8 mouse cellular contexts compared by ENCODE assay signal in the genomic region with DNA sequence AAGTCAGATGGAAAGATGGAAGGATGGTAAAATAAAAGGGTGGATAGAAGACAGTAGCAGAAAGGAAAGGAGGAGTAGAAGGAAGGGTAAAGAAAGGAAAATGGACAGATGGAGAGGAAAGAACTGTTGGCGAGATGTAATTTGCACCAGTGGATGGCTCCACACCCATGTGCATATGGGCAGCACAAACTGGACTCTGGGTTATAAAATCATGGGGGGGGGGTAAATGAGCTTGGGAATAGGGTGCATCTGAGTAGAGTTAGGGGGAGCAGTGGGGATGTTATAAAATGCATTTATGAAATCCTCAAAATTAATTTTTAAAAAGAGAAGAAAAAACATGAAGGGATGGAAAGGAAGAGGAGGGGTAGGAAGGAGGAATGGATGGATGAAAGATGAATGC. TPM values are rescaled to one million over a fixed set of nuclear protein-coding genes. Genes with fewer than 3 reads are reported as not detected.
DNase-seq lines count a peak whose midpoint lies in the region; ATAC-seq and TF ChIP-seq lines count a peak whose summit lies in the region.

No protein-coding gene starts in this region.

- H3K27ac ChIP-seq in kidney, embryonic 15.5 days = no peak overlapping the region
- no peak overlapping the region for H3K27ac ChIP-seq in embryonic facial prominence, embryonic 10.5 days (replicated peaks)
- peak overlapping the region; percentile 74 for H3K27ac ChIP-seq in hindbrain, postnatal 0 days
- H3K27ac ChIP-seq in midbrain, embryonic 16.5 days (ENCODE audit: low read length) = no peak overlapping the region; the same call in 1 of the 2 replicates

- H3K4me1 ChIP-seq in kidney, embryonic 15.5 days = no peaks in the 10 kb centered on the region
- H3K4me1 ChIP-seq in embryonic facial prominence, embryonic 10.5 days = peaks cover 4% of the 10 kb centered on the region; the same call in 1 of the 2 replicates
- no peaks in the 10 kb centered on the region for H3K4me1 ChIP-seq in hindbrain, postnatal 0 days (ENCODE audit: insufficient read depth, low read length)
- peaks cover 9% of the 10 kb centered on the region for H3K4me1 ChIP-seq in midbrain, embryonic 16.5 days (ENCODE audit: control insufficient read depth, insufficient read depth, low read length)

- no peaks in the 10 kb centered on the region for H3K36me3 ChIP-seq in kidney, embryonic 15.5 days
- peaks cover 7% of the 10 kb centered on the region; the same call in 1 of the 2 replicates for H3K36me3 ChIP-seq in embryonic facial prominence, embryonic 10.5 days (replicated peaks)
- H3K36me3 ChIP-seq in hindbrain, postnatal 0 days (ENCODE audit: insufficient read depth, low read length) = peaks cover 3% of the 10 kb centered on the region; the same call in 1 of the 2 replicates
- H3K36me3 ChIP-seq in midbrain, embryonic 16.5 days (ENCODE audit: control insufficient read depth, insufficient read depth, low read length) = peaks cover 5% of the 10 kb centered on the region; the same call in 1 of the 2 replicates

- no peak for TF ChIP-seq CTCF in hindbrain, postnatal 0 days (IDR thresholded peaks at IDR 0.05; ENCODE audit: low read depth)

- H3K9ac ChIP-seq in kidney, embryonic 15.5 days = peak overlapping the region; percentile 39
- peak overlapping the region; percentile 56 for H3K9ac ChIP-seq in hindbrain, postnatal 0 days (replicated peaks; ENCODE audit: low read length)
- H3K9ac ChIP-seq in midbrain, embryonic 16.5 days (ENCODE audit: low read depth, low read length) = peak overlapping the region; percentile 70

- ATAC-seq in kidney, embryonic 15.5 days (replicated peaks; ENCODE audit: low FRiP score) = no peak
- no peak for ATAC-seq in hindbrain, postnatal 0 days
- ATAC-seq in midbrain, embryonic 16.5 days = peak; percentile 41; the same call in 1 of the 2 replicates

- H3K4me3 ChIP-seq in kidney, embryonic 15.5 days (replicated peaks) = peak overlapping the region; percentile 51
- H3K4me3 ChIP-seq in embryonic facial prominence, embryonic 10.5 days = peak overlapping the region; percentile 61
- H3K4me3 ChIP-seq in hindbrain, postnatal 0 days (ENCODE audit: low read length) = peak overlapping the region; percentile 51
- H3K4me3 ChIP-seq in midbrain, embryonic 16.5 days (ENCODE audit: low read depth, low read length) = peak overlapping the region; percentile 46

- 78% methylated on average over 1 of the region's 1 CpGs for WGBS in kidney, embryonic 15.5 days
- WGBS in embryonic facial prominence, embryonic 10.5 days = 85% methylated on average over 1 of the region's 1 CpGs
- 50% methylated on average over 1 of the region's 1 CpGs for WGBS in hindbrain, postnatal 0 days
- WGBS in midbrain, embryonic 16.5 days = 47% methylated on average over 1 of the region's 1 CpGs

- no peaks in the 10 kb centered on the region for H3K27me3 ChIP-seq in kidney, embryonic 15.5 days
- peaks cover 6% of the 10 kb centered on the region; the same call in 1 of the 2 replicates for H3K27me3 ChIP-seq in embryonic facial prominence, embryonic 10.5 days (replicated peaks; ENCODE audit: low read depth, poor library complexity, severe bottlenecking)
- H3K27me3 ChIP-seq in hindbrain, postnatal 0 days (ENCODE audit: insufficient read depth, low read length) = no peaks in the 10 kb centered on the region
- H3K27me3 ChIP-seq in midbrain, embryonic 16.5 days (ENCODE audit: control insufficient read depth, insufficient read depth, low read depth, low read length) = no peaks in the 10 kb centered on the region

- H3K4me2 ChIP-seq in kidney, embryonic 15.5 days = peak overlapping the region; percentile 55
- peak overlapping the region; percentile 55 for H3K4me2 ChIP-seq in hindbrain, postnatal 0 days (ENCODE audit: low read depth, low read length)
- H3K4me2 ChIP-seq in midbrain, embryonic 16.5 days (ENCODE audit: low read length) = peak overlapping the region; percentile 69

- H3K9me3 ChIP-seq in kidney, embryonic 15.5 days (replicated peaks) = no peaks in the 10 kb centered on the region
- no peaks in the 10 kb centered on the region for H3K9me3 ChIP-seq in embryonic facial prominence, embryonic 10.5 days
- no peaks in the 10 kb centered on the region for H3K9me3 ChIP-seq in hindbrain, postnatal 0 days (ENCODE audit: low read length)
- H3K9me3 ChIP-seq in midbrain, embryonic 16.5 days (replicated peaks; ENCODE audit: control insufficient read depth, low read length, poor library complexity, severe bottlenecking) = no peaks in the 10 kb centered on the region

- no peak for DNase-seq in kidney, postnatal 25 days
- DNase-seq in embryonic facial prominence, embryonic 10.5 days (ENCODE audit: low spot score) = no peak
- no peak for DNase-seq in hindbrain, postnatal 0 days (ENCODE audit: low spot score)
- no peak for DNase-seq in gastrocnemius, postnatal 25 days
- no peak for DNase-seq in cerebellum, adult 11 months
- no peak for DNase-seq in adrenal gland, adult (ENCODE audit: inconsistent age in 2 of 2, low spot score in 1 of 2)

RNA-seq across cellular contexts. Expression of gene Ids, which starts 0.7 kb away (rescaled TPM):
- polyA plus RNA-seq in kidney, embryonic 15.5 days (2015; fragmentation: Nextera tagmentation; extraction: Ambion mirVana) = 2.8 and 2.9 TPM in 2 replicates
- 1.5 and 1.6 TPM in 2 replicates for polyA plus RNA-seq in embryonic facial prominence, embryonic 10.5 days (2016; fragmentation: Nextera tagmentation; extraction: Ambion mirVana)
- 108 and 126 TPM in 2 replicates for total RNA-seq in hindbrain, postnatal 0 days (2014; rRNA removed)
- polyA plus RNA-seq in hindbrain, postnatal 0 days (2015; fragmentation: Nextera tagmentation; extraction: Ambion mirVana) = 20.8 and 22.0 TPM in 2 replicates
- 17.3 and 19.3 TPM in 2 replicates for polyA plus RNA-seq in midbrain, embryonic 16.5 days (2015; fragmentation: Nextera tagmentation; extraction: Ambion mirVana)
- total RNA-seq in gastrocnemius, postnatal 25 days (2021) = 10 to 100 TPM; 12.4 to 15.2 TPM

RNA-seq across cellular contexts. Expression of gene 1110012L19Rik, which starts 21.5 kb away (rescaled TPM):
- polyA plus RNA-seq in kidney, embryonic 15.5 days (2015; fragmentation: Nextera tagmentation; extraction: Ambion mirVana) = 31.7 and 36.4 TPM in 2 replicates
- polyA plus RNA-seq in embryonic facial prominence, embryonic 10.5 days (2016; fragmentation: Nextera tagmentation; extraction: Ambion mirVana) = 26.3 and 28.4 TPM in 2 replicates
- 15.1 and 15.7 TPM in 2 replicates for total RNA-seq in hindbrain, postnatal 0 days (2014; rRNA removed)
- 40.5 and 42.0 TPM in 2 replicates for polyA plus RNA-seq in hindbrain, postnatal 0 days (2015; fragmentation: Nextera tagmentation; extraction: Ambion mirVana)
- 39.6 and 42.3 TPM in 2 replicates for polyA plus RNA-seq in midbrain, embryonic 16.5 days (2015; fragmentation: Nextera tagmentation; extraction: Ambion mirVana)
- 10 to 100 TPM; 12.8 to 17.4 TPM for total RNA-seq in gastrocnemius, postnatal 25 days (2021)
